Mouse (Mus musculus): Measurements from ENCODE around the gene Tbxas1. TPM values are rescaled to one million over a fixed set of nuclear protein-coding genes. Genes with fewer than 3 reads are reported as not detected.

The Tbxas1 gene
- total and polyA plus RNA-seq, 3 experiments: not detected

DNA sequence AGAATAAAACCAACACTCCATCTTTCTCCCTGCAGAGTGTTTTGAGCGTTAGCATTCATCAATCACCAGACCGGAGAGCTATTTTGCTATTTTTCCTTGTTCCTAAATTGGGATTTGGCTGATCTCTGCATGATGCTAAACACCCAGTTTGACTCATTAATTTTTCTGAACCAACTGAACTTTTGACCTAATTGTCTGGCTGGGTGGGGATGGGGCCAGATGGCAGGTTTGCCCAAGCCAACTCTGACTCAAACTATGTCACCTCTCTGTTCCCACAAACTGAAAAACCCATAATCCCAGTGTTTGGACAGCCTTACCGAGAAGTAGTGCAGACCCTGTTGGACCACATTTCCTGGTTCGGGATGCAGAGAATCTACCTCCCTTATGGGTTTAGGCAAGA is 72.1 kb downstream of the Tbxas1 start:
- H3K79me2 ChIP-seq (replicated peaks; ENCODE audit: control insufficient read depth, extremely low read depth, insufficient read depth, poor library complexity, severe bottlenecking): no peaks in the 10 kb centered on the region
- H3K4me3 ChIP-seq (replicated peaks in 1 of 3; ENCODE audit: low read depth in 2 of 3, low read length in 2 of 3, poor library complexity in 1 of 3): no peak overlapping the region
- H3K36me3 ChIP-seq (replicated peaks in 1 of 2; ENCODE audit: control insufficient read depth in 1 of 2, insufficient read depth in 1 of 2, low read length in 1 of 2): no peaks in the 10 kb centered on the region
- no peak overlapping the region for H3K9ac ChIP-seq (ENCODE audit: insufficient read depth, low read depth)
- in situ Hi-C loops (cut with MboI; ENCODE audit: low pct_ligation_motif_present, low pct_unique_long_range_greater_than_20kb, low sequenced_read_pairs): no loop called here
- H3K4me1 ChIP-seq (ENCODE audit: control insufficient read depth in 1 of 2, insufficient read depth in 2 of 2): no peaks in the 10 kb centered on the region
- H3K9me3 ChIP-seq (replicated peaks; ENCODE audit: low read length): peaks cover 7% of the 10 kb centered on the region
- dilution Hi-C loops (cut with MboI; ENCODE audit: extremely low pct_ligation_motif_present, extremely low pct_unique_long_range_greater_than_20kb, low sequenced_read_pairs): no loop called here
- DNase-seq (ENCODE audit: extremely low read depth): no peak
- H3K4me2 ChIP-seq (ENCODE audit: insufficient read depth, low read depth, poor library complexity, severe bottlenecking): no peak overlapping the region
- TF ChIP-seq MEF2A (IDR thresholded peaks at IDR 0.05; ENCODE audit: borderline replicate concordance, low read depth, low read length) (no peak), PAX5 (IDR thresholded peaks at IDR 0.05; ENCODE audit: low read length) (no peak), RAD21 (IDR thresholded peaks at IDR 0.05; ENCODE audit: low read depth, low read length) (no peak), TBP (conservative IDR thresholded peaks at IDR 0.05; ENCODE audit: low read depth, low read length) (no peak), GABPA (IDR thresholded peaks at IDR 0.05; ENCODE audit: insufficient replicate concordance, low read depth, low read length) (no peak), JUND (conservative IDR thresholded peaks at IDR 0.05; ENCODE audit: low read depth, low read length) (no peak), KAT2A (IDR thresholded peaks at IDR 0.05; ENCODE audit: insufficient replicate concordance, low read length) (no peak), USF2 (conservative IDR thresholded peaks at IDR 0.05; ENCODE audit: low read depth, low read length) (no peak), TCF12 (IDR thresholded peaks at IDR 0.05; ENCODE audit: low read depth, low read length) (no peak), ZC3H11A (IDR thresholded peaks at IDR 0.05; ENCODE audit: low read depth, low read length) (no peak), E2F4 (IDR thresholded peaks at IDR 0.05; ENCODE audit: insufficient replicate concordance, low read depth, low read length) (no peak), MXI1 (IDR thresholded peaks at IDR 0.05; ENCODE audit: low read depth, low read length) (no peak), USF1 (IDR thresholded peaks at IDR 0.05; ENCODE audit: low read depth, low read length) (no peak), MAX (IDR thresholded peaks at IDR 0.05; ENCODE audit: low read length) (no peak), ZMIZ1 (IDR thresholded peaks at IDR 0.05; ENCODE audit: low read depth, low read length) (no peak), SIN3A (IDR thresholded peaks at IDR 0.05; ENCODE audit: low read length) (no peak), CTCF (conservative IDR thresholded peaks at IDR 0.05 in 1 of 2, IDR thresholded peaks at IDR 0.05 in 1 of 2; ENCODE audit: low read depth in 2 of 2, low read length in 2 of 2) (no peak), ELF1 (IDR thresholded peaks at IDR 0.05; ENCODE audit: low read depth, low read length) (no peak)
- H3K27ac ChIP-seq (ENCODE audit: insufficient read depth, low read depth): no peak overlapping the region
- no peaks in the 10 kb centered on the region for H3K27me3 ChIP-seq (replicated peaks)

DNA sequence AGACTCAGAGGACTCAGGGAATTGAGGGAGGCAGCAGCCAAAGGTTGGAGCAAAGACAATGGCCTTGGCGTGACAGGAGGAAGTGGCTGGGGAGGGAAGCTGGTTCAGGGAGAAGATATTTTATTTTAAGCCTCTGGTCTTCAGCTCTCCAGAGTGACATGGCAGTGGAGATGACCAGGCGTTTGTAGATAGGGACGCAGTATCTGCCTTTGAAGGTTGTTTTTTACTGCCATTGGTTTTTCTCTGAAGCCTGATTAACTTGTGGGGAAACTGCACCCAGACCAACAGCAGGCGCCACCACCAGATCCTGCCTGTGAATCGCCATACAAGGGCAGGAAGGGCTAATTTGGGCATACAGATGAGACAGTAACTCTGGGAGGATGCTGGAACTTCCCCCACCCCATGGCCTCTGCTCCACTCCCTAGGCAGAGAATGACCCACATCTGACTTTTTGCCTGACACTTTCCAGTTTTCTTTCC is 74.5 kb downstream of the Tbxas1 start:
- Histone ChIP-seq H3K27ac (ENCODE audit: insufficient read depth, low read depth) (no peak overlapping the region), H3K9me3 (replicated peaks; ENCODE audit: low read length) (peaks cover 5% of the 10 kb centered on the region), H3K9ac (ENCODE audit: insufficient read depth, low read depth) (no peak overlapping the region), H3K27me3 (replicated peaks) (no peaks in the 10 kb centered on the region), H3K4me1 (ENCODE audit: control insufficient read depth in 1 of 2, insufficient read depth in 2 of 2) (no peaks in the 10 kb centered on the region), H3K4me3 (replicated peaks in 1 of 3; ENCODE audit: low read depth in 2 of 3, low read length in 2 of 3, poor library complexity in 1 of 3) (no peak overlapping the region), H3K36me3 (replicated peaks in 1 of 2; ENCODE audit: control insufficient read depth in 1 of 2, insufficient read depth in 1 of 2, low read length in 1 of 2) (no peaks in the 10 kb centered on the region), H3K4me2 (ENCODE audit: insufficient read depth, low read depth, poor library complexity, severe bottlenecking) (no peak overlapping the region), H3K79me2 (replicated peaks; ENCODE audit: control insufficient read depth, extremely low read depth, insufficient read depth, poor library complexity, severe bottlenecking) (no peaks in the 10 kb centered on the region)
- in situ Hi-C loops (cut with MboI; ENCODE audit: low pct_ligation_motif_present, low pct_unique_long_range_greater_than_20kb, low sequenced_read_pairs): no loop called here
- dilution Hi-C loops (cut with MboI; ENCODE audit: extremely low pct_ligation_motif_present, extremely low pct_unique_long_range_greater_than_20kb, low sequenced_read_pairs): no loop called here
- no peak for TF ChIP-seq NELFE (IDR thresholded peaks at IDR 0.05; ENCODE audit: low read depth, low read length)
- TF ChIP-seq BHLHE40 (IDR thresholded peaks at IDR 0.05; ENCODE audit: low read depth, low read length): no peak
- TF ChIP-seq ZNF384 (IDR thresholded peaks at IDR 0.05; ENCODE audit: low read depth, low read length): no peak
- no peak for TF ChIP-seq IRF4 (IDR thresholded peaks at IDR 0.05; ENCODE audit: low read depth, low read length)
- TF ChIP-seq USF2 (conservative IDR thresholded peaks at IDR 0.05; ENCODE audit: low read depth, low read length): no peak
- DNase-seq (ENCODE audit: extremely low read depth): no peak

All from CH12.LX (cell line).